Mouse (Mus musculus) C2C12 (cell line): ENCODE data around the gene Ttc8.

Source experiments
- CEBPB ChIP-seq: IDR thresholded peaks from one replicate; pipeline ENCODE4 v1.6.1; 2011; ENCODE audit warnings: low read depth, mild to moderate bottlenecking, control low read depth, moderate library complexity
- CTCF ChIP-seq: IDR thresholded peaks from one replicate; pipeline ENCODE4 v1.5.1; 2011; ENCODE audit not compliant: control insufficient read depth, insufficient read depth, insufficient read length
- FOSL1 ChIP-seq: IDR thresholded peaks from one replicate; pipeline ENCODE4 v1.8.0; 2011; ENCODE audit warnings: mild to moderate bottlenecking, low read length; ENCODE audit not compliant: poor library complexity, insufficient read depth, severe bottlenecking
- MAX ChIP-seq: IDR thresholded peaks from one replicate; pipeline ENCODE4 v1.6.1; 2011; ENCODE audit warnings: mild to moderate bottlenecking, control low read depth
- MYOD1 ChIP-seq: IDR thresholded peaks from one replicate; pipeline ENCODE4 v1.6.1; 2011; ENCODE audit warnings: low read depth; ENCODE audit not compliant: control insufficient read depth, insufficient read length
- MYOG ChIP-seq: IDR thresholded peaks from one replicate; pipeline ENCODE4 v1.6.1; 2011; ENCODE audit not compliant: control insufficient read depth, insufficient read length; ENCODE audit errors: extremely low read depth
- USF1 ChIP-seq: IDR thresholded peaks from one replicate; pipeline ENCODE4 v1.6.1; 2011; ENCODE audit warnings: low read depth, mild to moderate bottlenecking, control low read depth, moderate library complexity

DNA sequence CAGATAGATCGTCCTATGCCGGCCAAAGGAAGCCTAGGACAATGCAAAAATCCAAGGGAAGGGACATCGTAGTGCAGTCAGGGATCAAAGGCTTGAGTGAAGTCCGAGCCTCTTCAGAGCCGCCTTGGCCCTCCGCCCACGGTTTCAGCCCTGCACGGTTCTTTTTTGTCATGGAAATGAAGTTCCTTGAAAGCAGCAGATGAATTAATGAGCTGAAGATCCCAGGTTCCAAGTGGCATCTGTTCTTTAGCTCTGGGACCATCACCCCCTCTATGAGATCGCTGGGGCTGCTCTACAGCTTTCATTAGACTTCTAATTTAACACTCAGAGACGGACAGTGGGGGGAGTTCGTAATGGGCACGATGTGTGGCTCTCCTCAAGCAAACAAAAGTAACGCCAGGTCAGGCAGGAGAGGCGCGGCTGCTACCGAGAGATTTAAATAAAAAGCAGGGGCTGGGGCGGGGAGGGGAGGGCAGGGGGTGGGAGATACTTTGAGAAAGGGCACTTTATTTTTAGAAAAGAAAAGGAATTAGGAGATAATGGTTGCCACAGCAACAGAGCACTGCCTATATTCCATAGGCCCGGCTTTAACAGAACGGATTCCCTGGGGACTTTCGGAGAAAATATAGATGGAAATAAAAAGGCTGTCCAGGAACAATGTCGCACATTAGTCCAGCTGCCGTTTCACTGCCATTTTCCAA lies 90.9 kb downstream of the Ttc8 start:
- no peak for TF ChIP-seq CTCF
- no peak for TF ChIP-seq MAX
- TF ChIP-seq USF1: no peak
- no peak for TF ChIP-seq CEBPB
- TF ChIP-seq MYOG: no peak
- no peak for TF ChIP-seq FOSL1
- TF ChIP-seq MYOD1: no peak
